Comparison of ENCODE assay signal across 27 mouse cellular contexts in genomic region chr5:30669496-30669830, GRCm38 (mm10). TPM values are rescaled to one million over a fixed set of nuclear protein-coding genes. Genes with fewer than 3 reads are reported as not detected.
A peak's percentile ranks its signal among the peaks of the same experiment; 100 is the strongest.
DNase-seq lines count a peak whose midpoint lies in the region; ATAC-seq lines count a peak whose summit lies in the region.
"Had no signal": no experiment of that assay in that cellular context is flagged by ENCODE, and none has a peak within 500 bp of the region (broad histone marks: within the 10 kb centered on the region; RNA-seq: fewer than 3 reads in every experiment).

No protein-coding gene starts in this region.

- no peak overlapping the region for H3K27ac ChIP-seq in heart, embryonic 15.5 days
- H3K27ac ChIP-seq in midbrain, embryonic 13.5 days, result no peak overlapping the region
- no peak overlapping the region for H3K27ac ChIP-seq in midbrain, embryonic 14.5 days (replicated peaks; ENCODE audit: low read depth, low read length)
- H3K27ac ChIP-seq in embryonic facial prominence, embryonic 10.5 days (replicated peaks), result no peak overlapping the region
- no peak overlapping the region for H3K27ac ChIP-seq in liver, embryonic 16.5 days (ENCODE audit: low read length)
- H3K27ac ChIP-seq in hindbrain, embryonic 13.5 days, result no peak overlapping the region
- H3K27ac ChIP-seq: heart, adult 2 months; hindbrain, embryonic 14.5 days; left cerebral cortex, adult 2 months had no signal

- no peaks in the 10 kb centered on the region for H3K9me3 ChIP-seq in heart, embryonic 15.5 days (replicated peaks)
- no peaks in the 10 kb centered on the region for H3K9me3 ChIP-seq in midbrain, embryonic 13.5 days
- H3K9me3 ChIP-seq in midbrain, embryonic 14.5 days (ENCODE audit: control insufficient read depth, low read length), result no peaks in the 10 kb centered on the region
- no peaks in the 10 kb centered on the region for H3K9me3 ChIP-seq in embryonic facial prominence, embryonic 10.5 days
- no peaks in the 10 kb centered on the region for H3K9me3 ChIP-seq in liver, embryonic 16.5 days (replicated peaks; ENCODE audit: control insufficient read depth, low read length)
- no peaks in the 10 kb centered on the region for H3K9me3 ChIP-seq in hindbrain, embryonic 13.5 days

- peaks cover 30% of the 10 kb centered on the region for H3K36me3 ChIP-seq in heart, embryonic 15.5 days
- peaks cover 24% of the 10 kb centered on the region for H3K36me3 ChIP-seq in midbrain, embryonic 13.5 days
- peaks cover 14% of the 10 kb centered on the region; the same call in 1 of the 2 replicates for H3K36me3 ChIP-seq in midbrain, embryonic 14.5 days (ENCODE audit: control insufficient read depth, insufficient read depth, low read length)
- H3K36me3 ChIP-seq in embryonic facial prominence, embryonic 10.5 days (replicated peaks), result peaks cover 64% of the 10 kb centered on the region
- H3K36me3 ChIP-seq in liver, embryonic 16.5 days (ENCODE audit: control insufficient read depth, insufficient read depth), result peaks cover 58% of the 10 kb centered on the region
- H3K36me3 ChIP-seq in hindbrain, embryonic 13.5 days, result peaks cover 8% of the 10 kb centered on the region; the same call in 1 of the 2 replicates

- 57% methylated on average over 3 of the region's 3 CpGs for WGBS in heart, embryonic 15.5 days
- 87% methylated on average over 3 of the region's 3 CpGs for WGBS in midbrain, embryonic 13.5 days
- 89% methylated on average over 3 of the region's 3 CpGs for WGBS in midbrain, embryonic 14.5 days
- 86% methylated on average over 3 of the region's 3 CpGs for WGBS in embryonic facial prominence, embryonic 10.5 days
- 47% methylated on average over 3 of the region's 3 CpGs for WGBS in liver, embryonic 16.5 days (ENCODE audit: insufficient replicate concordance)
- 96% methylated on average over 3 of the region's 3 CpGs for WGBS in hindbrain, embryonic 13.5 days

- H3K4me2 ChIP-seq in heart, embryonic 15.5 days, result peak overlapping the region; percentile 80; the same call in 1 of the 2 replicates
- no peak overlapping the region for H3K4me2 ChIP-seq in midbrain, embryonic 13.5 days (replicated peaks)
- H3K4me2 ChIP-seq in midbrain, embryonic 14.5 days (ENCODE audit: low read length), result no peak overlapping the region
- peak overlapping the region; percentile 63 for H3K4me2 ChIP-seq in liver, embryonic 16.5 days (ENCODE audit: low read depth, low read length)
- no peak overlapping the region for H3K4me2 ChIP-seq in hindbrain, embryonic 13.5 days
- H3K4me2 ChIP-seq: hindbrain, embryonic 14.5 days had no signal

- intact Hi-C loops in heart, postnatal 36 days (cut with DNase I), result no loop called here

- DNase-seq in heart, postnatal 36 days, result no peak
- DNase-seq in midbrain, embryonic 14.5 days, result no peak
- no peak for DNase-seq in embryonic facial prominence, embryonic 10.5 days (ENCODE audit: low spot score)
- DNase-seq in ovary, postnatal 36 days (ENCODE audit: low spot score), result no peak
- DNase-seq: adrenal gland, postnatal 14 days; B cell, adult 2 months; cerebellum, adult 8-10 months; cerebellum, postnatal 36 days; forebrain, postnatal 0 days; gastrocnemius, postnatal 14 days; heart, adult 2 months; heart, postnatal 10 days; kidney, adult 18-20 months; layer of hippocampus, adult 9-11 months; lung, postnatal 14 days; right cerebral cortex, postnatal 14 days had no signal

- H3K9ac ChIP-seq in heart, embryonic 15.5 days, result no peak overlapping the region
- 0 out of 2 replicates have a peak overlapping the region, but pooled peaks have one; percentile 14 for H3K9ac ChIP-seq in midbrain, embryonic 13.5 days (replicated peaks)
- no peak overlapping the region for H3K9ac ChIP-seq in midbrain, embryonic 14.5 days (replicated peaks; ENCODE audit: low read length)
- H3K9ac ChIP-seq in liver, embryonic 16.5 days (ENCODE audit: low read depth, low read length), result no peak overlapping the region
- H3K9ac ChIP-seq in hindbrain, embryonic 13.5 days, result no peak overlapping the region
- H3K9ac ChIP-seq: forebrain, postnatal 0 days; hindbrain, embryonic 14.5 days had no signal

- ATAC-seq in heart, embryonic 15.5 days (replicated peaks; ENCODE audit: insufficient number of reproducible peaks, insufficient read depth, low FRiP score, low read depth), result no peak
- ATAC-seq in midbrain, embryonic 13.5 days, result no peak
- no peak for ATAC-seq in midbrain, embryonic 14.5 days (ENCODE audit: low FRiP score, low TSS enrichment)
- ATAC-seq in liver, embryonic 16.5 days (ENCODE audit: low read depth), result no peak
- ATAC-seq in hindbrain, embryonic 13.5 days (ENCODE audit: low FRiP score), result no peak
- ATAC-seq: forebrain, postnatal 0 days; inflammation-experienced regulatory T-cells, adult 6 months had no signal

- peaks cover 27% of the 10 kb centered on the region for H3K4me1 ChIP-seq in heart, embryonic 15.5 days (replicated peaks)
- H3K4me1 ChIP-seq in midbrain, embryonic 13.5 days (replicated peaks), result peaks cover 24% of the 10 kb centered on the region
- H3K4me1 ChIP-seq in midbrain, embryonic 14.5 days (ENCODE audit: control insufficient read depth, insufficient read depth, low read length), result 0 out of 2 replicates have a peak, but pooled peaks cover 6% of the 10 kb centered on the region
- peaks cover 26% of the 10 kb centered on the region for H3K4me1 ChIP-seq in embryonic facial prominence, embryonic 10.5 days
- peaks cover 23% of the 10 kb centered on the region for H3K4me1 ChIP-seq in liver, embryonic 16.5 days (ENCODE audit: control insufficient read depth, low read depth, low read length)
- H3K4me1 ChIP-seq in hindbrain, embryonic 13.5 days (replicated peaks), result peaks cover 22% of the 10 kb centered on the region

- H3K4me3 ChIP-seq in heart, embryonic 15.5 days, result no peak overlapping the region
- H3K4me3 ChIP-seq in midbrain, embryonic 13.5 days (replicated peaks), result no peak overlapping the region
- H3K4me3 ChIP-seq in midbrain, embryonic 14.5 days (replicated peaks; ENCODE audit: low read depth, low read length), result no peak overlapping the region
- H3K4me3 ChIP-seq in embryonic facial prominence, embryonic 10.5 days, result peak overlapping the region; percentile 29; the same call in 1 of the 2 replicates
- peak overlapping the region; percentile 4; the same call in 1 of the 2 replicates for H3K4me3 ChIP-seq in liver, embryonic 16.5 days (ENCODE audit: low read depth, low read length)
- H3K4me3 ChIP-seq in hindbrain, embryonic 13.5 days, result no peak overlapping the region
- H3K4me3 ChIP-seq: heart, adult 2 months; left cerebral cortex, adult 2 months had no signal

- no peaks in the 10 kb centered on the region for H3K27me3 ChIP-seq in heart, embryonic 15.5 days
- no peaks in the 10 kb centered on the region for H3K27me3 ChIP-seq in midbrain, embryonic 13.5 days
- H3K27me3 ChIP-seq in midbrain, embryonic 14.5 days (ENCODE audit: control insufficient read depth, insufficient read depth, low read length), result no peaks in the 10 kb centered on the region
- H3K27me3 ChIP-seq in embryonic facial prominence, embryonic 10.5 days (replicated peaks; ENCODE audit: low read depth, poor library complexity, severe bottlenecking), result no peaks in the 10 kb centered on the region
- H3K27me3 ChIP-seq in liver, embryonic 16.5 days (ENCODE audit: control insufficient read depth, insufficient read depth, low read depth, low read length), result no peaks in the 10 kb centered on the region
- no peaks in the 10 kb centered on the region for H3K27me3 ChIP-seq in hindbrain, embryonic 13.5 days
- H3K27me3 ChIP-seq: CH12.LX had no signal

RNA-seq across cellular contexts. Expression of gene Cenpa, which starts 2.9 kb away (rescaled TPM):
- polyA plus RNA-seq in heart, embryonic 15.5 days (2015; fragmentation: Nextera tagmentation; extraction: Ambion mirVana), result 210 and 218 TPM in 2 replicates
- total RNA-seq in heart, postnatal 36 days (2021), result 10 to 100 TPM; 49.5 to 55.2 TPM
- polyA plus RNA-seq in midbrain, embryonic 13.5 days (2015; fragmentation: Nextera tagmentation; extraction: Ambion mirVana), result 120 and 122 TPM in 2 replicates
- polyA plus RNA-seq in midbrain, embryonic 14.5 days (2014; fragmentation: Nextera tagmentation; extraction: Ambion mirVana), result 40.0 and 65.3 TPM in 2 replicates
- 458 and 467 TPM in 2 replicates for polyA plus RNA-seq in embryonic facial prominence, embryonic 10.5 days (2016; fragmentation: Nextera tagmentation; extraction: Ambion mirVana)
- polyA plus RNA-seq in liver, embryonic 16.5 days (2015; fragmentation: Nextera tagmentation; extraction: Ambion mirVana), result 160 and 163 TPM in 2 replicates
- polyA plus RNA-seq in hindbrain, embryonic 13.5 days (2015; fragmentation: Nextera tagmentation; extraction: Ambion mirVana), result 61.6 and 69.1 TPM in 2 replicates

RNA-seq across cellular contexts. Expression of gene Slc35f6, which starts 21.7 kb away (rescaled TPM):
- 22.2 and 28.2 TPM in 2 replicates for polyA plus RNA-seq in heart, embryonic 15.5 days (2015; fragmentation: Nextera tagmentation; extraction: Ambion mirVana)
- total RNA-seq in heart, postnatal 36 days (2021), result 10 to 100 TPM; 50.0 to 53.3 TPM
- polyA plus RNA-seq in midbrain, embryonic 13.5 days (2015; fragmentation: Nextera tagmentation; extraction: Ambion mirVana), result 29.5 and 32.0 TPM in 2 replicates
- polyA plus RNA-seq in midbrain, embryonic 14.5 days (2014; fragmentation: Nextera tagmentation; extraction: Ambion mirVana), result 26.6 and 33.9 TPM in 2 replicates
- polyA plus RNA-seq in embryonic facial prominence, embryonic 10.5 days (2016; fragmentation: Nextera tagmentation; extraction: Ambion mirVana), result 24.3 and 24.4 TPM in 2 replicates
- polyA plus RNA-seq in liver, embryonic 16.5 days (2015; fragmentation: Nextera tagmentation; extraction: Ambion mirVana), result 10.5 and 12.6 TPM in 2 replicates
- polyA plus RNA-seq in hindbrain, embryonic 13.5 days (2015; fragmentation: Nextera tagmentation; extraction: Ambion mirVana), result 29.9 and 30.7 TPM in 2 replicates

RNA-seq across cellular contexts. Expression of gene Dpysl5, which starts 41.9 kb away (rescaled TPM):
- 2.2 and 4.7 TPM in 2 replicates for polyA plus RNA-seq in heart, embryonic 15.5 days (2015; fragmentation: Nextera tagmentation; extraction: Ambion mirVana)
- under 1 TPM; 0.69 to 0.79 TPM for total RNA-seq in heart, postnatal 36 days (2021)
- 195 and 200 TPM in 2 replicates for polyA plus RNA-seq in midbrain, embryonic 13.5 days (2015; fragmentation: Nextera tagmentation; extraction: Ambion mirVana)
- 219 and 240 TPM in 2 replicates for polyA plus RNA-seq in midbrain, embryonic 14.5 days (2014; fragmentation: Nextera tagmentation; extraction: Ambion mirVana)
- 32.8 and 39.6 TPM in 2 replicates for polyA plus RNA-seq in embryonic facial prominence, embryonic 10.5 days (2016; fragmentation: Nextera tagmentation; extraction: Ambion mirVana)
- 0.32 and 0.37 TPM in 2 replicates for polyA plus RNA-seq in liver, embryonic 16.5 days (2015; fragmentation: Nextera tagmentation; extraction: Ambion mirVana)
- polyA plus RNA-seq in hindbrain, embryonic 13.5 days (2015; fragmentation: Nextera tagmentation; extraction: Ambion mirVana), result 180 and 199 TPM in 2 replicates
- total RNA-seq: liver, adult 2 months; megakaryocyte progenitor cell, adult 5-6 weeks; neutrophil, adult 5-6 weeks had no signal

Comparison
In these comparisons a context has a peak if more than half of its experiments do, and no peak if none do; other contexts are left out.
1. H3K4me2 ChIP-seq: peak in heart, embryonic 15.5 days (single experiment) and liver, embryonic 16.5 days (single experiment); none in midbrain, embryonic 13.5 days (single experiment), midbrain, embryonic 14.5 days (single experiment) and hindbrain, embryonic 13.5 days (single experiment).
2. H3K4me3 ChIP-seq: peak in embryonic facial prominence, embryonic 10.5 days (single experiment) and liver, embryonic 16.5 days (single experiment); none in heart, embryonic 15.5 days (single experiment), midbrain, embryonic 13.5 days (single experiment), midbrain, embryonic 14.5 days (single experiment) and hindbrain, embryonic 13.5 days (single experiment).